Mouse (Mus musculus): Measurements from ENCODE around the gene Tns1. TPM values are rescaled to one million over a fixed set of nuclear protein-coding genes. Genes with fewer than 3 reads are reported as not detected.

Gene Tns1
- total RNA-seq, 1 experiment from 2014 or later: 436 TPM

GRCm38 (mm10) chr1:74058771-74059170 is 65.5 kb downstream of the Tns1 start:
- DNase-seq: no peak

GRCm38 (mm10) chr1:74058309-74058708 is 65.9 kb downstream of the Tns1 start:
- DNase-seq: no peak

GRCm38 (mm10) chr1:74057501-74057900 is 66.7 kb downstream of the Tns1 start:
- DNase-seq: no peak

- no peak for DNase-seq
Measured at GRCm38 (mm10) chr1:74055552-74055951, 68.7 kb downstream of the Tns1 start.

GRCm38 (mm10) chr1:74054471-74054870 is 69.8 kb downstream of the Tns1 start:
- no peak for DNase-seq

- DNase-seq: no peak
Measured at GRCm38 (mm10) chr1:74054007-74054406, 70.2 kb downstream of the Tns1 start.

GRCm38 (mm10) chr1:74053068-74053467 is 71.2 kb downstream of the Tns1 start:
- DNase-seq: no peak

- no peak for DNase-seq
Measured at GRCm38 (mm10) chr1:74051349-74051748, 72.9 kb downstream of the Tns1 start.

GRCm38 (mm10) chr1:74049430-74049829 is 74.8 kb downstream of the Tns1 start:
- DNase-seq: no peak

- DNase-seq: no peak
Measured at GRCm38 (mm10) chr1:74047722-74048121, 76.5 kb downstream of the Tns1 start.

- no peak for DNase-seq
Measured at GRCm38 (mm10) chr1:74047311-74047710, 76.9 kb downstream of the Tns1 start.

- no peak for DNase-seq
Measured at GRCm38 (mm10) chr1:74045034-74045433, 79.2 kb downstream of the Tns1 start.

GRCm38 (mm10) chr1:74044421-74044820 is 79.8 kb downstream of the Tns1 start:
- no peak for DNase-seq

- no peak for DNase-seq
Measured at GRCm38 (mm10) chr1:74043584-74044105, 80.6 kb downstream of the Tns1 start.

GRCm38 (mm10) chr1:74042711-74043467 is 81.4 kb downstream of the Tns1 start:
- no peak for DNase-seq

GRCm38 (mm10) chr1:74041692-74042091 is 82.6 kb downstream of the Tns1 start:
- no peak for DNase-seq

GRCm38 (mm10) chr1:74041178-74041577 is 83.1 kb downstream of the Tns1 start:
- no peak for DNase-seq

GRCm38 (mm10) chr1:74036560-74037390 is 87.5 kb downstream of the Tns1 start:
- peak; percentile 81 for DNase-seq

GRCm38 (mm10) chr1:74035912-74036489 is 88.2 kb downstream of the Tns1 start:
- no peak for DNase-seq

GRCm38 (mm10) chr1:74035487-74035886 is 88.8 kb downstream of the Tns1 start:
- DNase-seq: no peak

GRCm38 (mm10) chr1:74034736-74035135 is 89.5 kb downstream of the Tns1 start:
- no peak for DNase-seq

- DNase-seq: no peak
Measured at GRCm38 (mm10) chr1:74034211-74034610, 90.0 kb downstream of the Tns1 start.

- DNase-seq: no peak
Measured at GRCm38 (mm10) chr1:74033407-74033806, 90.8 kb downstream of the Tns1 start.

Measured in adrenal gland, postnatal 25 days (tissue).